Mouse (Mus musculus) thymus, adult 2 months (tissue): ENCODE results near the gene Rtn1. TPM values are rescaled to one million over a fixed set of nuclear protein-coding genes. Genes with fewer than 3 reads are reported as not detected.

ENCODE experiments used
- DNase-seq: peaks from one replicate; pipeline ENCODE4 v3.0.0; 2021
- H3K27ac ChIP-seq: fragments of 200-500 bp; 2 replicates; pipeline ENCODE4 v1.5.1; 2012; ENCODE audit warnings: low read length, control low read depth; ENCODE audit not compliant: control insufficient read depth, insufficient read depth
- H3K27me3 ChIP-seq: fragments of 200-500 bp; 2 replicates; pipeline ENCODE4 v1.6.1; 2012; ENCODE audit warnings: mild to moderate bottlenecking, low read length, moderate library complexity, mixed read lengths; ENCODE audit not compliant: control insufficient read depth, insufficient read depth
- H3K36me3 ChIP-seq: fragments of 200-500 bp; 2 replicates; pipeline ENCODE4 v1.6.1; 2012; ENCODE audit warnings: mild to moderate bottlenecking, low read length, moderate library complexity; ENCODE audit not compliant: control insufficient read depth, insufficient read depth
- H3K4me1 ChIP-seq: fragments of 200-500 bp; replicated peaks from 2 replicates; pipeline ENCODE4 v1.6.1; 2012; ENCODE audit warnings: low read length; ENCODE audit not compliant: control insufficient read depth, insufficient read depth
- H3K4me3 ChIP-seq: fragments of 200-500 bp; 2 replicates; pipeline ENCODE4 v1.5.1; 2012; ENCODE audit warnings: mild to moderate bottlenecking, low read length, control low read depth, moderate library complexity; ENCODE audit not compliant: control insufficient read depth, insufficient read depth
- CTCF ChIP-seq: fragments of 200-500 bp; IDR thresholded peaks from 2 replicates; pipeline ENCODE4 v1.5.1; 2012; ENCODE audit warnings: mild to moderate bottlenecking, control low read depth, low read length, moderate library complexity, borderline replicate concordance; ENCODE audit not compliant: control insufficient read depth, poor library complexity, insufficient read depth; ENCODE audit errors: extremely low read depth
- POLR2A ChIP-seq: fragments of 200-500 bp; IDR thresholded peaks from 2 replicates; pipeline ENCODE4 v1.6.1; 2012; ENCODE audit warnings: mild to moderate bottlenecking, low read length, control low read depth, moderate library complexity; ENCODE audit not compliant: control insufficient read depth, poor library complexity, insufficient read depth; ENCODE audit errors: extremely low read depth
- WGBS: fragments of 180-500 bp; shearing (Covaris S2); methylation state at CpG from one replicate; pipeline ENCODE4 v1.1.7; 2018; 5-methylcytosine and 5-hydroxymethylcytosine counted together
- polyA plus RNA-seq: library from polyadenylated mRNA; depleted of rRNA; stranded (reverse); fragments of >200 nt; gene quantifications from 2 replicates; pipeline ENCODE4 v1.2.3, GENCODE M21; 2012

The Rtn1 gene
- polyA plus RNA-seq, 1 experiment = 1.6 TPM

DNA sequence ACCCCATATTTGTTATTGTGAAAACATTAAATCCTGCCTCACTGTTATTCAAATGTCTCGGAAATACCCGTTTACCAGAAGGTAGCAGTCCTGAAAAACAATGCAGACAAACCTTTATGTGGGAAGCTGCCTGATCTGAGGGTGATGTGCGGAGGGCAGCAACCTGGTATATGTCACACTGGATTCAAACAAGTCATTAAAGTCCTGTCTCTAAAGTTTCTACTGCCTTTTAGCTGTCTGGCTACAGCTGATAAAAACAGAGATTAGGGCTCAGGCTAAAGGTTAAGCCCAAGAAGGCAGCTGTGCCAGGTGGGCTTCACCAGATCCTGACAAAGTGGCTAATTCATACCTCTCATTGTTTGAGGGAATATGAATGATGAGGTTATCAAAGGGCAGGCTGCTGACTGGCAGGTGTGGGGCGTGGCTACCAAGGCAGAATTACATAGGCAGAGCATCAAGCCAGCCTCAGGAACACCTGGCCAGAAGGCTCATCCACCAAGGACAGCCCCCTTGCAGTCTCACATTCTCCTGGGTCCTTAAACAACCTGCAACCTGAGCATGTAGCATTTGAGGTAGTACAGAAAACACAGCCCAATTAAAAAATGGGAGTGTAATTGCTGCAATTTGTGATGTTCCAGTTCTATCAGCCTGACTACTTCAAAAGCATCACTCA, 121.4 kb downstream of the Rtn1 start:
- H3K27ac ChIP-seq = no peak overlapping the region
- WGBS = 87% methylated on average over 4 of the region's 4 CpGs
- DNase-seq = no peak
- no peaks in the 10 kb centered on the region for H3K4me1 ChIP-seq
- H3K4me3 ChIP-seq = no peak overlapping the region
- no peaks in the 10 kb centered on the region for H3K27me3 ChIP-seq
- TF ChIP-seq CTCF (no peak), POLR2A (no peak)
- H3K36me3 ChIP-seq = no peaks in the 10 kb centered on the region

DNA sequence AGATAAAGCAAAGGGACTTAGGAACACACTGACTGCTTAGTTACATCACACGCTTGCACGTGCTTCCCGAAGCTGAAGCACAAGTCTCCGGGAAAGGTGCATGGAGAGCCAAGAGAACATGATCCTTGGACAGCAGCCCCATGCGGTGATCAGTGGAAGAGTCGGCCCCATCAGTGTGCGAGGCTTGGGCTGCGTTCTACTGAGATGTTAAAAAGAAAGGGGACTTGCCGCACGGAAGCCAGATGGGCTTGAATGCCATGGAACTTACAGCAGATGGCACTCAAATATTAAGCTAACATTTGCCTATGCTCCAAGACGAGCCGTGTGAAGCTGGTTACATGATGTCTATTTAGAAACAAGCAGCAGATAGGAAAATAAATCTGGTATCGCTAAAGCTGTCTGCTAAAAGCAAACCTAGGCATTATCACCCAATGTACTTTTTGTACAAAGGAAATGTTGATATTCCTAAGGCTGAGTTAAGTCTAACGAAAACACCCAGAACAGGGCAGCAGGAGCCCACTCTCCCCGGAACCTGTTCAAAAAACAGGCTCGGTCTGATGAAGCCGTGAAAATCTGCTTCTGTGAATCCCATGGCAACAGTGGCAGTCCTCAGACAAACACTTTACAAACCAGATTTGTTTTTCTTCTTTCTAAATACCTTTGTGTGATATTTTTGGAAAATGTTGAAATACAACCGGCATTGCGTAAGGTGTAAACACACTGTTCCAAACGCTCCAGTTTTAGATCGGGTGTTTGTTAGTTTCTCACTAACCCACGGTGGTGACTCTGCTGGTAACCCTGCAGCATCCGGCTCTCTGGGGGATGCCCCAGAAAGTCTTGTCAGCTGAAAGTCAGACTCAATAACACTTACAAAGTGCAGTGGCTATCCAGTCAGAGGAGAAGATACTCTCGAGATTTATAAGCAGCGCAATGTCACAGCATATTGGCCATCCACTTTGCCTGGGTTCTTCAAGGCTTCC, 123.2 kb downstream of the Rtn1 start:
- no peak for DNase-seq
- H3K4me3 ChIP-seq = no peak overlapping the region
- no peaks in the 10 kb centered on the region for H3K36me3 ChIP-seq
- WGBS = 86% methylated on average over 25 of the region's 25 CpGs
- no peak overlapping the region for H3K27ac ChIP-seq
- no peaks in the 10 kb centered on the region for H3K27me3 ChIP-seq
- no peaks in the 10 kb centered on the region for H3K4me1 ChIP-seq
- TF ChIP-seq CTCF (no peak), POLR2A (no peak)

DNA sequence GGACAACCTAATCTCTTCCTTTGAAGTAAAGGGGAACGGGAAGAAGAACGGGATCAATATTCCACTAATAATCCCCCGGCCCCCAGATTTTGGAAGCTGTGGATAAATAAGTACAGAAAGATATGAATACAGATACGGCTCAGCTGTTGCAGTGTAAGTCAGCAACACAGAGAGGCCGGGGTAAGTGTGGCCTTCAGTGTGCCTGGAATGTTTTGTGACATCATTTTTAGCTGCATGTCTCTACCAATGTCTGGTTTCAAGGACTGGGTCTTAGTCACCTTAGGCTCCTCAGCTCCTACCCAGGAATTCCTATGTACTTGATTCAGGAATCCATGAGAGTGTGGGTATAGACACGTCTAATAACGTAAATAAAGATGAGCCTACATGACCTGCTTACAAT, 124.3 kb downstream of the Rtn1 start:
- Histone ChIP-seq H3K4me1 (no peaks in the 10 kb centered on the region), H3K36me3 (no peaks in the 10 kb centered on the region), H3K4me3 (no peak overlapping the region), H3K27me3 (no peaks in the 10 kb centered on the region), H3K27ac (no peak overlapping the region)
- WGBS = 95% methylated on average over 7 of the region's 7 CpGs
- DNase-seq = no peak
- TF ChIP-seq CTCF (no peak), POLR2A (no peak)

DNA sequence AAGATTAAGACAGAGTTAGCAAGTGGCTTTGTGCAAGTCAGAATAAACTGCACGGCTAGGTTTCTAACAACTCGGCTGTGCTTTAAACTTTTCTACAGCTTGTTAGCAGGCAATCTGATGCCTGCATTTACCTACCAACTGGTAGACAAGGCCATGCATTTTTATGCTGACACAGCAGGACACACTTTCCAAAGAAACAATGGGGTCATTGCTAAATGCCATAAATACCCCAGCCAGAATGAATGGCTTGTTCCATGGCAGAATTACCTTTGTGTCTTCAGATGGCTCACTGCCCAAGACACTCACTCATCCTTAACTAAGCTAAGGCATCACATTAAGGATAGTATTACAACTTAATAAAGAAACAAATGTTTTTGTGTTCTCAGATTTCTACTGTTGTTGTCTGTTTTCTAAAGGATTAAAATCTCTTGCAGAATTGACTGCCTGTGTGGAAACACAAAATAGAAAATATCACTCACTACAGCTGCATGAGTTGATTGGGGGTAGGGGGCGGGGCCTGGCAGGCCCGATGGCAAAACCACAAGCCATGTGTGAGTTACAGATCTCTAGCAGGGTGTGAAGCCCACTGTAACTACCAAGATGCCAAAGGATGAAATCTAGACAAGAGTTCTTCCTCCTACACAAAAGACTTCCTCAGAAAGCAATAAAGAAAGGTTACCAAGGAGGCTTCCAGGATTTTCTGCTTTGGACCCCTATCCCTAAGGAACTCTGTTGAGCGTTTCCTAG, 129.6 kb downstream of the Rtn1 start:
- TF ChIP-seq CTCF (no peak), POLR2A (no peak)
- H3K4me1 ChIP-seq = no peaks in the 10 kb centered on the region
- WGBS = 71% methylated on average over 5 of the region's 5 CpGs
- no peak overlapping the region for H3K27ac ChIP-seq
- H3K4me3 ChIP-seq = no peak overlapping the region
- no peak for DNase-seq
- H3K36me3 ChIP-seq = no peaks in the 10 kb centered on the region
- no peaks in the 10 kb centered on the region for H3K27me3 ChIP-seq

DNA sequence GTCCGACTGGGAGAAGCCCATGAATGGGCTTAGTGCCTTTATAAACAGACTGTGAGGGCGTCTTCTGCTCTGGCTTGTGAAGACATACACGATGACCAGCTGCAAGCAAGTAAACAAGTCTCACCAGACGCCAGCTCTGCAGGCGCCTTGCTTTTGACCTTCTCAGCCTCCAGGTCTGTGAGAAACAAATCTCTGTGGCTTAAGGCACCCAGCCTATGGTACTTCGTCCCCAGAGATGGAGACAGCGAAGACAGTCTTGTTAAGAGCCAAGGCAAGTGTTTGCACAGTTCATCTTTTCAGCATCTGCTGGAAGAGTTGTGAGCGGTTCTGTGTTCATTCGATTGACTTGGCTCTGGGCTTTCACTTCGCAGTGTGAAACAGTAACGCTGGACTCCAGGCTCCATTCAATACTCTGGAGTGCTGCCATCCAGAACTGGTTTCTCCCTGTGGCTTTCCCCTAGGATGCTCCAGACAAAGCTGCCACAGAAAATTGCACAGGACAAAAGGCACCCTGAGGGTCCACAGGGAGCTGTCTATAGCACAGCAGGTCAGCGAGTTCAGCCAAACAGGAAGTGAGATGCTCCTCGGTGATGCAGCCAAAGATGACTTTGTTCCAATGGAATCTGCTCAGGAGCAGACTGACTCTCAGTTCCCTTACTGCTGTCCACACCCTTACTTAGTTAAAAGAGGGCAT, 135.0 kb downstream of the Rtn1 start:
- WGBS = 78% methylated on average over 13 of the region's 13 CpGs
- Histone ChIP-seq H3K4me1 (no peaks in the 10 kb centered on the region), H3K27me3 (no peaks in the 10 kb centered on the region), H3K36me3 (no peaks in the 10 kb centered on the region), H3K4me3 (no peak overlapping the region), H3K27ac (no peak overlapping the region)
- TF ChIP-seq POLR2A (no peak), CTCF (no peak)
- no peak for DNase-seq
